Mouse (Mus musculus) ES-E14 (cell line): ENCODE measurements around the gene Dnaaf1. TPM values are rescaled to one million over a fixed set of nuclear protein-coding genes. Genes with fewer than 3 reads are reported as not detected.

Experiments used
- DNase-seq: peaks from one replicate; pipeline ENCODE4 v3.0.0-alpha.2; 2013; ENCODE audit warnings: low read depth, low spot score
- H3K27ac ChIP-seq: 2 replicates; pipeline ENCODE4 v1.5.1; 2012; ENCODE audit warnings: low read depth, mild to moderate bottlenecking, low read length, moderate library complexity, mixed read lengths; ENCODE audit not compliant: poor library complexity, insufficient read depth, severe bottlenecking
- H3K36me3 ChIP-seq: 2 replicates; pipeline ENCODE4 v1.6.1; 2012; ENCODE audit warnings: mild to moderate bottlenecking, low read length, moderate library complexity, mixed read lengths; ENCODE audit not compliant: control insufficient read depth, poor library complexity, insufficient read depth, severe bottlenecking
- H3K4me1 ChIP-seq, 2 experiments: fragments of 150-350 bp in 1 of 2; sonication (generic) in 1 of 2; 2 replicates each; pipeline ENCODE4 v1.6.1; 2012; ENCODE audit warnings: low read length in 2 of 2, mild to moderate bottlenecking in 1 of 2, mixed read lengths in 1 of 2; ENCODE audit not compliant: control insufficient read depth in 2 of 2, insufficient read depth in 2 of 2, poor library complexity in 1 of 2
- H3K4me3 ChIP-seq, 2 experiments: fragments of 150-350 bp in 1 of 2; sonication (generic) in 1 of 2; 2 replicates each; pipeline ENCODE4 v1.5.1; 2012; ENCODE audit warnings: low read length in 2 of 2, low read depth in 1 of 2, mild to moderate bottlenecking in 1 of 2, mixed read lengths in 1 of 2; ENCODE audit not compliant: insufficient read depth in 1 of 2, poor library complexity in 1 of 2, severe bottlenecking in 1 of 2
- H3K9ac ChIP-seq: 2 replicates; pipeline ENCODE4 v1.6.1; 2012; ENCODE audit warnings: low read depth, mild to moderate bottlenecking, low read length, mixed read lengths; ENCODE audit not compliant: poor library complexity, insufficient read depth, severe bottlenecking
- H3K9me3 ChIP-seq: fragments of 150-350 bp; sonication (generic); 2 replicates; pipeline ENCODE4 v1.6.1; 2012; ENCODE audit warnings: low read depth, mild to moderate bottlenecking, low read length; ENCODE audit not compliant: control insufficient read depth, insufficient read depth
- CHD2 ChIP-seq: IDR thresholded peaks from 2 replicates; pipeline ENCODE4 v1.6.1; 2014; ENCODE audit warnings: mild to moderate bottlenecking, low read depth, low read length, inconsistent platforms
- HCFC1 ChIP-seq: IDR thresholded peaks from 2 replicates; pipeline ENCODE4 v1.6.1; 2012; ENCODE audit warnings: low read length, inconsistent platforms, borderline replicate concordance; ENCODE audit not compliant: insufficient read depth
- MAFK ChIP-seq: IDR thresholded peaks from 2 replicates; pipeline ENCODE4 v1.6.1; 2014; ENCODE audit warnings: mild to moderate bottlenecking, low read depth, low read length, inconsistent platforms; ENCODE audit not compliant: insufficient read depth
- ZC3H11A ChIP-seq: IDR thresholded peaks from 2 replicates; pipeline ENCODE4 v1.6.1; 2012; ENCODE audit warnings: low read depth, mild to moderate bottlenecking, inconsistent platforms, low read length, borderline replicate concordance
- ZNF384 ChIP-seq: IDR thresholded peaks from 2 replicates; pipeline ENCODE4 v1.6.1; 2012; ENCODE audit warnings: low read depth, low read length, inconsistent platforms
- in situ Hi-C, 2 experiments: fragments of 600-800 bp; cut with MboI; formaldehyde crosslinking; loops; one replicate each; pipeline ENCODE4 v1.15.1; 2025; ENCODE audit warnings: low sequenced_read_pairs in 2 of 2, inconsistent platforms in 1 of 2; ENCODE audit not compliant: unreplicated experiment in 2 of 2
- total RNA-seq: library from RNA; depleted of rRNA; stranded (reverse); fragments of 300-350 nt; gene quantifications from 2 replicates; pipeline ENCODE4 v1.2.3, GENCODE M21; 2012

The Dnaaf1 gene
- total RNA-seq, 1 experiment: 1.0 TPM

DNA sequence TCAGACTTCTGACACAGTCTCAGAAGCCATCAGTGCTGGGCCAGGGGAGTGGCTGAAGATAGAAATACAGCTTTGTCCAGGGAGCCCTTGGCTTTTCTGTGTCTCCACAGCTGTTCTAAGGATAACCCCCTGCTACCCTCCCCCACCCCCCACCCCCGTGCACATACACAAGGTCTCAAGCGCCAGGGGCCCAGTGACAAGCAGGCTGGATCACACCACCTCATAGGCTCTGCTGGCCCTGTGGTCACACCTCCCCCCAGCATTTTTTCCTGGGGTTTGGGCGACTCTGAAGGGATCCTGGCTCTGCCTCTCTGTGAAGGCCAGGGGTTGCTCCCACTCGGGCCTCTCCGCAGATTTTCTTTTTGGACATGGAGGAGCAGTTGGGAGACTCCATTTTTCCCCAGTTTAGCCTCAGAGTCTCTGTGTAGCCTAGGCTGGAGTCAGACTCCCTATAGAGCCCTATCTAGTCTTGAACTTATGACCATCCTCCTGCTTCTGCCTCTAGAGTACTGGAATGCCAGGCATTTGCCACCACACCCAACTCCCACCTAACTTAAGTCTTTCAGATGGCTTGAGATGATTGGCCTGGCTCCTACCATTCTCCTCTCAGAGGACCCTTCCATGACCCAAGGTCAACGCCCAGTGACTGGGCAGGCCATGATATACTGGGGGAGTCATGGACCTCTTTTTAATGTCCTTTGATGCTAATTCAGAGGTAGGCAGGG lies 45.2 kb downstream of the Dnaaf1 start:
- DNase-seq: no peak
- Histone ChIP-seq H3K9ac (no peak overlapping the region), H3K9me3 (no peaks in the 10 kb centered on the region), H3K36me3 (no peaks in the 10 kb centered on the region), H3K4me1 (peaks cover 7 to 23% of the 10 kb centered on the region in 2 experiments; a peak in 3 of 4 replicates), H3K4me3 (no peak overlapping the region), H3K27ac (no peak overlapping the region)
- no peak for TF ChIP-seq MAFK
- TF ChIP-seq HCFC1: no peak
- TF ChIP-seq ZNF384: no peak
- no peak for TF ChIP-seq CHD2
- in situ Hi-C loops: no loop called here

DNA sequence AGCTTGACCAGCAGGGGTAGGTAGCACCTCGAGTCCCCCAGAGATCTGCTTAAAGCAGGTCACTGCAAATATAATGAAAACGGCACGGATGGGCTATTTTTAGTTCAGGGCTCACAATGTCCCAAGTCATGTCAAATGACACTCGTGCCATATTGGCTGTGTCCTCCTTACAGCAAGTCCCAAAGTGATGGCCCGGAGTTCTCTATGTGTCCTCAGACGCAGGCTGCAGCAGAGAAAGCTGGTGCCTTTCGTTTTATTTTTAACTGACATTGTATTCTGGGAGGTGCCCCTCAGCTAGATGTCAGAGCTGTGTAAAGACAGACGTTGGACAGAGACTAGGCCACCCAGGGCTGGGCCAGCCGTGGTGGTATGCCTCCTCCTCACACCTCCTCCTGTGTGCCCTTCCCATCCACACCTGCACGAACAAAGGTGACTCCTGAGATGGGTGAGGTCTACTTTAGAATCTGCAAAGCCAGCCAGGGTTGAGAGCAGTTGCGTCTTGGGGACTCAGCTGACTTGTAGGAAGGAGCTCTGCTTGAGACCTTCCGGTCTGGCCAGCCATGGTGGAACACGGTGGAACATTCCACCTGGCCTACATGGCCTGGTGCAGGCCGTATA lies 45.9 kb downstream of the Dnaaf1 start:
- no peak for DNase-seq
- H3K9ac ChIP-seq: no peak overlapping the region
- no peak overlapping the region for H3K27ac ChIP-seq
- H3K36me3 ChIP-seq: no peaks in the 10 kb centered on the region
- in situ Hi-C loops: no loop called here
- no peak for TF ChIP-seq HCFC1
- TF ChIP-seq CHD2: no peak
- TF ChIP-seq ZC3H11A: no peak
- TF ChIP-seq MAFK: no peak
- TF ChIP-seq ZNF384: no peak
- H3K4me1 ChIP-seq: peaks cover 7 to 23% of the 10 kb centered on the region in 2 experiments; a peak in 3 of 4 replicates
- H3K4me3 ChIP-seq: no peak overlapping the region
- H3K9me3 ChIP-seq: no peaks in the 10 kb centered on the region

DNA sequence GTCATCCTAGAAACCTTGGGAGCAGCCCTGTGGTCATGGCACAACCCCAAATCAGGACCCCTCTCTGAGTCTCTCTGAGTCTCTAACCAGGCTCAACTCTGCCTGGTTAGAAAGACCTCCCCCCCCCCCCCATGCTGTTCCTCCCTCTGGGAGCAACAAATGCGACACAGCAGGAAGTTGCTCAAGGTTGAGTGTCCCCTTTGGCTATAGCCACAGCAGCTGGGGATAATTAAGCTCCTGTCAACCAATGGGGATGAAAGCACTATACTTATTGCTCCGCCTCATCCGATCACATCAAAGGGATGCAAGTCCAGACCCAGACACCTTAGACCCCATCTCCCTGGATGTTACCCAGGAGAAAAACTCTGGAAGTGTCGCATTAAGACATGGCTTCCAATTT lies 47.5 kb downstream of the Dnaaf1 start:
- in situ Hi-C loops: no loop called here
- Histone ChIP-seq H3K27ac (no peak overlapping the region), H3K9me3 (no peaks in the 10 kb centered on the region), H3K36me3 (no peaks in the 10 kb centered on the region), H3K4me3 (no peak overlapping the region), H3K4me1 (peaks cover 10 to 28% of the 10 kb centered on the region in 2 experiments; a peak in 3 of 4 replicates), H3K9ac (no peak overlapping the region)
- no peak for TF ChIP-seq ZC3H11A
- TF ChIP-seq ZNF384: no peak
- TF ChIP-seq CHD2: no peak
- no peak for TF ChIP-seq MAFK
- TF ChIP-seq HCFC1: no peak
- DNase-seq: peak; percentile 59

DNA sequence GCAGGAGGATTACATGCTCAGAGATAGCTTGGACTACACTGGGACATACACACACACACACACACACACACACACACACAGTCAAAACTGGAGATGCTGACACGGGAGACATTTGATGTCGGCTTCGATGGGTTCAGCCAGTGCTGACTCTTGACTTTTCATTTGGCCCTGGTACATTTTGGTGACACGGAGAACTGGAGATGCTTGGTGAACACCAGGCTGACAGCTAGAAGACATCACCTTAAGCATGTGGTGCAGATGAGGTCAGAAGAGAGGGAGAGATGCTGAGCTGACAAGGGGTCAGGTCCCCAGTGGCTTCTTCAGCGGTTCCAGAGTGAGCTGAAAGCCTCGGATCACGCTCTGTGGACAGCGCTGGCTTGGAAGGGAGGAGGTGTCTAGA lies 48.0 kb downstream of the Dnaaf1 start:
- no peak for DNase-seq
- no peaks in the 10 kb centered on the region for H3K36me3 ChIP-seq
- H3K4me3 ChIP-seq: no peak overlapping the region
- TF ChIP-seq MAFK (no peak), HCFC1 (no peak), ZC3H11A (no peak), ZNF384 (no peak), CHD2 (no peak)
- peaks cover 11 to 33% of the 10 kb centered on the region in 2 experiments; a peak in 3 of 4 replicates for H3K4me1 ChIP-seq
- no peak overlapping the region for H3K27ac ChIP-seq
- in situ Hi-C loops: no loop called here
- no peak overlapping the region for H3K9ac ChIP-seq
- no peaks in the 10 kb centered on the region for H3K9me3 ChIP-seq
